Mouse (Mus musculus) adrenal gland (tissue): ENCODE measurements around the gene Ubc.
"Not testable (repeated sequence)": the region's sequence is repeated elsewhere in the genome, so short reads cannot be mapped to it uniquely, and the experiment has no call there.

ENCODE experiments used
- intact Hi-C: fragments of 180-260 bp; cut with DNase I; formaldehyde crosslinking; loops from one replicate; pipeline ENCODE4 v1.15.1; 2025
- long read RNA-seq, 2 experiments: library from polyadenylated mRNA; unstranded; transcript quantifications; one replicate each; pipeline ENCODE4 v2.0.0; 2020; ENCODE audit warnings: borderline replicate concordance in 1 of 2; ENCODE audit not compliant: insufficient replicate concordance in 1 of 2

The Ubc gene
- long read RNA-seq, experiment 1, transcript Ubc-202 (2 exons, 2,618 nt): major isoform, 74 of 216 reads
- long read RNA-seq, experiment 1, partial matches to known transcripts: 75 of 216 reads
- long read RNA-seq, experiment 1, other reads (novel, unspliced or antisense): 67 of 216 reads
- long read RNA-seq, experiment 2, transcript Ubc-202 (2 exons, 2,618 nt): major isoform, 44 of 152 reads
- long read RNA-seq, experiment 2, partial matches to known transcripts: 4 of 152 reads
- long read RNA-seq, experiment 2, other reads (novel, unspliced or antisense): 104 of 152 reads

DNA sequence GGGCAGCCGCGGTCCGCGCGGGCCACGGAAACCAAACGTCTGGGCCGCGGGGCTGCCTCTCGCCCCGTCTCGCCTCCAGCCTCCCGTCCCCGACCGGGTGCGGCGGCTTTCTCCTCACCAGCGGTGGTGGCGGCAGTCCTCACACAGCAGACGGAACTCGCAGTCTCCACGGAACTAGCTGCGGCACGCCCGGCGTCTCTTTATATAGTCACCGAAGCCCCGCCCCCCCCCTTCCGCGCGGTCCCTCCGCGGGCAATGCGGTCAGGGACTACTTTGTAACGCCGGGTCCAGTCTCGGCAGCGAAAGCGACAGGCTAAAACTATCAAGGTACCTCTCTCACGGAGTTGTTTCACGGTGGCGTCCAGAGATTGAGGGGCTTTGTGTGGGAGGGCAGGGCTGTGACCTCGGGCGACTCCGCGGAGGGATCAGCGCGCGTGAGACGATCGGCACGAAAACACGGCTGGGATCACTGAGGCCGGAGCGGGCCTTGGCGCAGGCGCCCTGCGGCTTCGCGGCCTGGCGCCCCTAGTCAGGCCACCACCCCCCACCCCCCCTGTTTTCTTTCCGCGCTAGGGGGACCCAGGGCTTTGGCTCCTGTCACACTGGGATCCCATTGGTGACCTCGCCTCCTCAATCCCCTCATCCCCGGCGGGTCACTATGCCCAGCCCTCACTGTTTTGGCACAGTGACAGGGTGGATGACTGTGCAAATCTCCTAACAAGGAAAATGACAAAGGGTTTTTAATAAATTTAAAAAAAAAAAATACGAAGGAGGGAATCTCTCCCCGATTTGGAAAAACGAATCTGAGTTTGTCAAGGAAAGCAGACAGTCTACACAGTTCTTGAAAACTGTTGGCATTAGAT is at the start of gene Ubc:
Gene Ubc, minus strand, starts transcription at position 624 of the 863 bp plus-strand sequence.
- intact Hi-C loops: loop anchor here (1.0 kb wide), 1 partner anchor 15 kb away; no protein-coding TSS in a partner anchor

DNA sequence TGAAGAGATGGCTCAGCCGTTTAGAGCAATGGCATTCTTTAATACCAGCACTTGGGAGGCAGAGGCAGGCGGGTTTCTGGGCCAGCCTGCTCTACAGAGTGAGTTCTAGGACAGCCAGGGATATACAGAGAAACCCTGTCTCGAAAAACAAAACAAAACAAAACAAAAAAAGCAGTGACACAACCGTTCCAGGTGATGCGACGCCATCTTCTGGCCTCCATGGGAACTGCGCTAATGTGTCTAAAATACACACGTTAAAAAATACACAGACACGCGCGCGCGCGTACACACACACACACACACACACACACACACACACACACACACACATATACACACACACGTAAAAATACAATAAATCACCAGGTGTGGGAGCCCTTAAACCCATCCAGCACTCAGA is 44.3 kb upstream of the Ubc start:
- intact Hi-C loops: not testable (repeated sequence)

DNA sequence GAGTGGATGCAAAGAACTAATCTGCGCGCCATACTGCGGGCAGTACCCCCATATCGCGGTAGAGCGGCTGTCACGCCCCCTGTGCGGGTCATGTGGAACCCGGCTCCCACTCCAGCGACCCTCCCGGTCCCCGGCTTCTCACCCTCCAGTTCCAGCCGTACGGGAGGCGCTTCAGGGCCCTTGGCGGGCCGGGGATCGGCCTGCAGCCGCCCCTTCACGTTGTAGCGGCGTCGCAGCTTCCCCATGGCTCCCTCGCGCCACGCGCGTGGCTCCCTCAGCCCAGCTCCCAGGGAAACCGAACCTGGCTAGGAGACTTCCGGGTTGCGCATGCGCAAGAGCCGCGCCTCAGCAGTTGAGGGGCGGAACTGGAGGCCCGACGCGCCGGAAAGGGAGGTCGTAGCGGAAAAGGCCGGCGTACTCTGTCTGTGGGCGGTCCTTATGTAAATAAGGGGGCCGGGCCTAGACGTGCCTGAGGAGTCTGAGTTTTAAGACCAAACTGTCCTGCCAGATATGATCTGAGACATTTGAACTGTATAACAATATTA is 43.9 kb upstream of the Ubc start, which contains the start of gene Dhx37:
Gene Dhx37, minus strand, starts transcription at position 329 of the 545 bp plus-strand sequence.
- intact Hi-C loops: no loop called here

DNA sequence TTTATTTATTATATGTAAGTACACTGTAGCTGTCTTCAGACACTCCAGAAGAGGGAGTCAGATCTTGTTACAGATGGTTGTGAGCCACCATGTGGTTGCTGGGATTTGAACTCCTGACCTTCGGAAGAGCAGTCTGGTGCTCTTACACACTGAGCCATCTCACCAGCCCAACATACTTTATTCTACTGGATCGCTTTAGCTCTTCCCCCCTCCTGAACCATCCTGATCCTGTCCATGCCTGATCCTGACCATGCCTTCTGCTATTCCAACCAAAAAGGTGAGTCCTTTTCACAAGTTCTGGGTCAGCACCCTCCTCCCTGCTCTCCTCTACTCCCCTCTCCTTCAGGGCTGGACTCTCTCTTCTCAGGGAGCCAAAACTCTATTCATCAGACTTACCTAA is 42.3 kb upstream of the Ubc start:
- intact Hi-C loops: not testable (repeated sequence)

DNA sequence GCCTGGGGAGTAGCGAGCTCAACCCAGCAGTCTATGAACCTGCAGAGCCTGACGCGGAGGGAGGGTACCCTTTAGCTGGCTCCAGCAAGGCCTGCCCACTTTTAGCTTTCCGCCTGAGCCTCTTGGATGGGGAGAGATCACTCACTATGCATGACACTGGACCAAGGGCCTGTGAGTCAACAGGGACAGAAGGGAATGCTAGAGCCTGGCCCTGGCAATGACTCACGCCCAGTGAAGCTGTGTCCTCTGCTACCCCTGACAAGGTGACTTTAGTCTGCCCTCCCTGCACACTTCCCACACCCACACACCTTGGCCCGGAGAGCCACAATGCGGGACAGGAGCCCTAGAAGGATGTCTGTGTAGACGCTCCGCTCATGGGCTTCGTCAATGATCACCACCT is 36.3 kb upstream of the Ubc start:
- intact Hi-C loops: no loop called here

DNA sequence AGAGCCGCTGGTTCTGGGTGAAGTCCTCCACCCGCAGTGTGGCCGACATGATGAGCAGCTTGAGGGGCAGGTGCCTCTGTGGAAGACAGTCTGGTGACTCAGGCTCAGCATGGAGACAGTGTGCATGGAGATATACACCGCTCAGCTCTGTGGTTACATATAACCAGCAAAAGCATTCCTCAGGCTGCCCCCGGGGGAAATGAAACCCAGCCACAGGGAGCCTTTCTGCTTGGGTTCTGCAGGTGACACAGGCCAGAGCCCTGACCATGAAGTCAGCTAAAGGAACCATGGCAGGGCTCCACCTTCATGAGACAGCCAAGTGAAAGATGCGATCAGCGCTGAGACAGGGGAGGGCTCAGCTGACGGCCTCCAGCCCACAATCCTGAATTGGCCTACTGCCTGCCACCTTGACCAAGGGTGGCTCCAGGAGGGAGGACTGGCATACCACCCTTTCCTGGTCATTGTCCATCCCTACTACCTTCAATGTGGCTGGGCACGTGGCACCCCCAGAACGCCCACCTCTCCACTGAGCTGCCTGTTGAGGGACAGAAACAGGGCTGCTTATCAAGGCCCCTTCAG is 35.8 kb upstream of the Ubc start:
- intact Hi-C loops: no loop called here

DNA sequence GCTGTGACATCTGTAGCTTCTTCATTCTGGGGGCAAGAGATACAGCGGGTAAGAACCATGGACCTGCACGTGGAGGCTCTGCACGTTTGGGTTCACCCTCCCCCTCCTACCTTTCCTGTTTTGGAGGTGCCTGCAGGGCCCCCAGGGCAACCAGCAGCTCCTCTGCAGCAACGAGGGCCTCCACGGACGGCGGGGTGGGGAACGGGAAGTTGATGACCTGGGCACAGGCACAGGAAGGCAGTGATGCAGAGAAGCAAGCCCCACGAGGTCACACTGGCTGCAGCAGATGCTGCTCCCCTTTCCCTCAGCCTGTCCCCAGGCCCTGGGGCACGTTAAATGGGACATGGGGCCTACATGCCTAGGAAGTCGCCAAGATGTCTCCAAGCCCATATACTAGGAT is 29.1 kb upstream of the Ubc start:
- intact Hi-C loops: no loop called here

DNA sequence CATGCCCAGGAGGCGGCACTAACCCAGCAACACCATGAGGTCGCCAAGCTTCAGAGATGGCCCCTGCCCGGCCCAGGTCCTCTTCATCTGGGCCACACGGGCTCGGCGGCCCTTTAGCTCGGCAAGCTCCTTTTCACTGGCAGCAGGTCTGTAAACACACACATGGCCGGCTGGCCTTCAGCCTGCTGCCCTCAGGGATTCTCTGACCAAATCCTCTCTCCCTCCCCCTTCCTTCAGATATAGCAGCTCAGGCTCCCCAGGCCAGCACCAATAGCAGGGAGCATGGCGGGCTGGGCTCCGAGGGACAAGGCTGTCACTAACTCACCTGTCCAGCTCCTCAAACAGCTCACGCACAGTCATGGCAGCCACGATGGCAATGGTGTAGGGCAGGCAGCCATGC is 28.6 kb upstream of the Ubc start:
- intact Hi-C loops: no loop called here

DNA sequence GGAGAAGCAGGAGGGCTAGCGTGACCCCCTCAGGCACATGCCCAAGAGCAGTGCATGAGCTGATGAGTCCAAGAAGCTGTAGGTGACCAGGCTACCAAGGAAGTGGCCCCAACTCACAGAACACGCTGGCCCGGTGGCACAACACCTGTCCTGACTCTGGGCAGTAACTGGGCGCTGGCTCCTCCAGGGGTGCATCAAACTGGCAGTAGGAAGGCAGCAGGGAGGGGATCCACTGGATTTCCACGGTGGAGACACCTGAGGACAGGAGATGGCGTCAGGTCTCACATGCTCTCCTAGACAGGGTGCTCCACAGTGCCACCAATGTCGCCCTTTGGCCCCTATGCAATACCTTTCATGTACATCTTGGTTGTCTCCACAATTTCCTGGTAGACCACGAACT is 26.2 kb upstream of the Ubc start:
- intact Hi-C loops: no loop called here

DNA sequence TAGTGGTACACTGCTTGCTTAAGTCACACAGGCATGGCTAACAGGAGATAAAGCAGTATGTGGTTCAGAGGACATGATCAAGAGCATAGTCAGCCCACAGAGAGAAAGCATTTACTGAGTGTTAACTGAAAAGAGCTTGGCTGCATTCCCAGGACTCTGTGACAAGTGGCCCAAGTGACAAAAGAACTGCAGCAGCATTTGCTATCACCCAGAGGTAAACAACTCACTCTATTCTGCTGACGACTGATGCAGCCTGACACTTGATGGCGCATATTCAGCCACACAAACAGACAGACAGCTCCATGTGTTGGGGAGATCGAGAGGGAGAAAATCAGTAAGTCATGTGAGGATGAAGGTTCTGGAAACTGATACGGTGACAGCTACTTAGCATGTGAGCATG is 23.8 kb upstream of the Ubc start:
- intact Hi-C loops: loop anchor here (2.0 kb wide), 1 partner anchor 49 kb away; no protein-coding TSS in a partner anchor

DNA sequence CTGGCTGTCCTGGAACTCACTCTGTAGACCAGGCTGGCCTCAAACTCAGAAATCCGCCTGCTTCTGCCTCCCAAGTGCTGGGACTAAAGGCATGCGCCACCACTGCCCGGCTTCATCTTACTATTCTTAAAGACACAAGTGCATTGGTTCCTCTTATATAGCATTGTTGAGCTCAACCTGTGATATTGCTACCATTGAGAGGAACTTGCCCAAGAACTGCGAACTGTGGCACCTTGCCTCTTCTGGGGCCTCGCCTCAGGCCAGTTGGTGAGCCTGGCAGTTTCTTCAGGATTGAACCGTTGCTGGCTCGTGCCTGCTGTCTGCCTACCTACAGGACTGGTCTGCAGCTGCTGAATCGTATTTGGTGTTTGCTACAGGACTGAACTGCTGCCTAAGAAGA is 22.5 kb upstream of the Ubc start:
- intact Hi-C loops: not testable (repeated sequence)

DNA sequence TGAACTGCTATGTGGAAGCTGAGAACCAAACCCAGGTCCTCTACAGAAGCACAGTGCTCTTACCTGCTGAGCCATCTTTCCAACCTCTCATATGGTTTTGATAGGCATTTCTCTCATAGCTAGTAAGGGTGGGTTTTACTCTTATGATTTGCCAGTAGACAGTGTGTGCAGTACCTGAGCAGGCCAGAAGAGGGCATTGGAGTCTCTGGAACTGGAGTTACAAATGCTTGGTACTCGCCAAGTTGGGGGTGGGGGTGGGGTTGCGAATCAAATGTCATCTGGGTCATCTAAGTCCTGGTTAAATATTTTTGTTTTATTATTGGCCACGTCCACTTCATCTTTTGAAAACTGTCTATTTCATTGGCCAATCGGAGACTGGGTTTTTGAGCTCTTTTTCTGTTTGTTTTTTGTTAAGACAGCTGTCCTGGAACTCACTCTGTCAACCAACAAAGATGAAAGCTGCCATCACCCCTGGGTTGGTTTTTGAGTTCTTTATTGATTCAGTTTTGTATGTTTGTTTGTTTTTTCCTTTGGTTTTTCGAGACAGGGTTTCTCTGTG is 22.0 kb upstream of the Ubc start:
- intact Hi-C loops: no loop called here

DNA sequence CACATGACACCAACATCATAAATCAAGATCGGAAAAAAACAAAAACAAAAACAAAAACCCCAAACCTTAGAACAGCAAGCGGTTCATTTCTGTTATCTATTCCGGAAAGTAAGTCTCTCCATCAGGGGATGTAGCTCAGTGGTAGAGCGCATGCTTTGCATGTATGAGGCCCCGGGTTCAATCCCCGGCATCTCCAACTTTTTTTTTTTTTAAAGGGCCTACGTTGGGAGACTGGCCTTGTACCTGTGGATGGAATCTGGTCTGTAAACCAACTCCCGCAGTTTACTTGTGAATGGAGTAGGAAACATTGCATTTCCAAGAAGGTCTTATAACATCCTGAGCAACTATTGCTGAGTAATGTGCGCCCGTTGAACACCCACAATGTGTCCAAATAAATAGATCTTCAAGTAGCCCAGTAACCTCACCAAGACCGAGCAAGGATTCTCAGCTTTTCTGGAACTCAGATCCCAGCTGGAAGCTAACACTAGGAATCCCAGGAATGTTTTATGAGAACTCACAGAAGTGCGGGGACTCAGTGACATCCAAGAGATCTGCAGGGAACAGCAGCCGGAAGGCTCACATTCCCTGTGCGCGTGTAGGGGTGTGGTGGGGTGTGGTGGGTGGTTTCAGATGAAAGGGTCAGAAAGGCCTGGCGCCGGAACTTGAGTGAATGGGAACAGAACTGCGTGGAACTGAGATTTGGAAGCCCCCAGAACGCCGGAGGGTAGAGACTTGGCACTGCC is 19.5 kb upstream of the Ubc start:
- intact Hi-C loops: no loop called here

DNA sequence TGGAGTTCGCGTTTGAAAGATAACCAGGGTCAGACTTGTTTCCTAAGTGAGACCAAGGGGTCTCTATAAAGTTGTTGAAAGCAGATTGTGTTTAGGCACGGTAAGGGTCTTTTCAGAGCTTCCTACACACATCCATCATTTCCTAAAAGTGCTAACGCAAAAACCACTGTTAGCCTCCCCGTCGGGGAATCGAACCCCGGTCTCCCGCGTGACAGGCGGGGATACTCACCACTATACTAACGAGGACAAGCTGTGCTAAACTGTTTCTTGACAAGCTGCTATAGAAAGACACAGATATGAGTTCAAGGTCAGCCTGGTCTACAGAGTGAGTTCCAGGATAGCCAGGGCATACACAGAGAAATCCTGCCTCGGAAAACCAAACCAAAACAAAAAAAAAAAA is 18.8 kb upstream of the Ubc start:
- intact Hi-C loops: no loop called here

DNA sequence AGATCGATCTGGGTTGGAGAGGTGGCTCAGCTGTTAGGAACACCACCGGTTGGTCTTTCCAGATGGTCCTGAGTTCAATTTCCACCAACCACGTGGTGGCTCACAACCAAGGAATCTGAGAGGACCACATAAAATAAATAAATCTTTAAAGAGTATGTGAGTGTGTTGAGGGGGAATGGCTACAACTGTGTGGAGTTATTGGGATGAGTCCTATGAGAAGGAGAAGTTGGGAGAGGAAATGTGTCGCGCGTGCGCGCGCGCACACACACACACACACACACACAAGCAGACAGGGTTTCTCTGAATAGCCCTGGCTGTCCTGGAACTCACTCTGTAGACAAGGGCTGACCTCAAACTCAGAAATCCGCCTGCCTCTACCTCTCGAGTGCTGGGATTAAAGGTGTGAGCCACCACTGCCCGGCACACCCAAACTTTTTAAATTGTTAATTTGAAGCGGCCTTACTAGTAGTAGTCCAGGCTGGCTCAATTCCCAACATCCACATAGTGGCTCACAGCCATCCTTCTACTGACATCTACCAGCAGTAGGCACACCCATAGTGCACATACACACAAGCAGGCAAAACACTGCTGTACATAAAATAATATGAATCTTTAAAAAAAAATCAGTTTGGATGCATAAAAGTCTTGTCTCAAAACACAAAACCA is 18.0 kb upstream of the Ubc start:
- intact Hi-C loops: no loop called here

DNA sequence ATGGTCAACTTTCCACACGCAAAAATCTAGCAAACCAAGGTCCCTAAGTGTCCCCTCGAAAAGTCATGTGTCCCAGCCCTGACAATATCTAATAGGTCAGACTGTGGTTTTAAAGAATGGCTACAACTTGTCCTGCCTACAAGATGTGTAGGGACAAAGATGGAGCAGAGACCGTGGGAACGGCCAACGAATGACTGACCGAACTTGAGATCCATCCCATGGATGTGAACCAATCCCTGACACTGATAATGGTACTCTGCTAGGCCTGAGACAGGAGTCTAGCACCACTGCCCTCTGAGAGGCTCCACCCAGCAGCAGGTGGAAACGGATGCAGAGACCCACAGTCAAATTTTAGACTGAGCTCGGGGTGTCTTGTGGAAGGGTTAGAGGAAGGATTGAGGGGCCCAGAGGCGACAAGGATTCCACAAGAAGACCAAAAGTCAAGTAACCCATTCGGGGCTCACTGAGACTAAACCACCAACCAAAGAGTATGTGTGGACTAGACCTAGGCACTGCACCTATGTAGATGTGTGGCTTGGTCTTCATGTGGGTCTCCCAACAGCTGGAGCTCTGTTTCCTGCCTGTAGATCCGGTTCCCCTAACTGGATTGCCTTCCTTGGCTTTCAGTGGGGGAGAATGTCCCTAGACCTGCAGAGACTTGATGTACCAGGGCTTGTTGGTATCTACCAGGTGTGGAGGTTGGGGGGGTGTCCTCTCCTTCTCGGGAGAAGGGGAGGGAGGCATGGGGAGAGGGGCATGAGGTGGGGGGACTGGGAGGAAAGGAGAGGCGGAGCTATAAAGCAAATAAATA is 17.2 kb upstream of the Ubc start:
- intact Hi-C loops: no loop called here

DNA sequence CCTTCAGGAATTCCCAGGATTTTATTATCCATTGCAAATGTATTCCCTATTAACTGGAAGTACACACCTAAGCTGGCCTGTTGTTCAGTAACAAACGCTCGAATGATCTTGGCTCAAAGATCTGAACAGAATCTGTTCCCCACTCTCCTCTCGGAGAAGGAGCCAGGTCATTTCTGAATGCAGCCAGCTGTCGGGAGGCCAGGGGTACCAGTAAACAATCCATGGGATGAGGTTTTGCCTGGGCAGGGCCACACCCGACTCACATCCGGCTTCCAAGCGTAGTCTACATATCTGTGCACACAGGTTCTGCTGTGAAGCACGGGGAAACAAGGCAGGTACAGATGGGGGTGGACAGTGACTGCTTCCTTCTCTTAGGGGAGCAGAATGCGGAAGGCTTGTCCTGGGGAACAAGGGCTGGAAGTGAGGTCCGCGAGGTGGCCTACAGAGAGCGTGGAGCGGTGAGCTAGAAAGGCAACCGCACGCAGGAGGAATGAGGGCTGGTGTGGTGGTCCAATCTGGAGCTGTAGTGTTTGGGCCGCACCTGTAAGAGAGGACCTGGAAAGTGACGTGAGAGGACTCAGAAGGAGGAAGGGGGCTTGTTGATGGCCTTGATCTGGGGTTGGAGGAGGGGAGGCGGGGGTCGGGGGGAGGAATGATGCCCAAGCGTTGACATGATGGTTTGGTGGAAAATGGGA is 16.5 kb upstream of the Ubc start:
- intact Hi-C loops: no loop called here

DNA sequence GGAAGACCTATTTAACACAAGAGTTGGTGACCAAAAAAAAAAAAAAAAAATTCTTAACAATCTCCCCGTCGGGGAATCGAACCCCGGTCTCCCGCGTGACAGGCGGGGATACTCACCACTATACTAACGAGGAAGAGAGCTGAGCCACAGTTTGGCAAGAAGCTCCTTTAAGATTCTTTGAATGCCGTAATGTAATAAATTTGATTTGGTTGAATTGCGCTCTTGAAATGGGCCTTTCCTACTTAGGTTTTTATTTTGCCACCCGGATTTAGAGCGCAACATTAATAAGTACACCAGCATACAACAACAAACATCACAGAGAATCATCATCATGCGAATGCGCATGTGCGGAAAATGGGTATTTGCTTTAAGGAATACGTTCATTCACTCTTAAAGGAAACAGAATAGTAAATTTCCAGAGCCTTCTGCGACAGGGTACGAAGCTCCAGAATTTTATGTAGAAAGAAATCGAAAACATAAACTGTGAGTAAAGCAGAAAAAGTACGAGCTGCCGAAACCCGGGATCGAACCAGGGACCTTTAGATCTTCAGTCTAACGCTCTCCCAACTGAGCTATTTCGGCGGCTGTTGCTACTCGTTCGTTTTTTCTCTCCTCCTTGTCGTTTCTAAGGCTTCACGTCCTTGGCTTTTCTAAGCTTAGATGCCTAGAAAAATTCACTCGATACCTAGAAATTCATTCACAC is 15.7 kb upstream of the Ubc start:
- intact Hi-C loops: loop anchor here (1.0 kb wide), 1 partner anchor 16 kb away; the partner anchor contains the start of gene Gm10382
